7 mouse cellular contexts compared by ENCODE assay signal in genomic region chr12:16009822-16010620, GRCm38 (mm10).
A peak's percentile ranks its signal among the peaks of the same experiment; 100 is the strongest.
DNase-seq lines count a peak whose midpoint lies in the region; ATAC-seq and TF ChIP-seq lines count a peak whose summit lies in the region.

No protein-coding gene starts in this region.

- no peak for TF ChIP-seq CTCF in lung, embryonic 14.5 days (IDR thresholded peaks at IDR 0.05; ENCODE audit: low read depth)
- no peak for TF ChIP-seq CTCF in brain, embryonic 14.5 days (IDR thresholded peaks at IDR 0.05; ENCODE audit: borderline replicate concordance, extremely low read depth, insufficient read depth, insufficient read length)

- H3K9ac ChIP-seq in lung, embryonic 14.5 days, result no peak overlapping the region
- H3K9ac ChIP-seq in forebrain, embryonic 15.5 days (replicated peaks), result no peak overlapping the region

- no peak overlapping the region for H3K27ac ChIP-seq in lung, embryonic 14.5 days (ENCODE audit: low read depth)
- no peak overlapping the region for H3K27ac ChIP-seq in forebrain, embryonic 15.5 days (replicated peaks)

- no peak for TF ChIP-seq POLR2A in brain, embryonic 14.5 days (IDR thresholded peaks at IDR 0.05; ENCODE audit: borderline replicate concordance, extremely low read depth, insufficient read depth, insufficient read length, poor library complexity, severe bottlenecking)

- H3K4me2 ChIP-seq in lung, embryonic 14.5 days, result no peak overlapping the region
- no peak overlapping the region for H3K4me2 ChIP-seq in forebrain, embryonic 15.5 days (replicated peaks)

- H3K4me1 ChIP-seq in lung, embryonic 14.5 days (ENCODE audit: insufficient read depth), result no peaks in the 10 kb centered on the region
- peaks cover 12% of the 10 kb centered on the region for H3K4me1 ChIP-seq in forebrain, embryonic 15.5 days

- no peak for ATAC-seq in lung, embryonic 14.5 days (ENCODE audit: insufficient read depth)
- peak; percentile 23; the same call in 1 of the 2 replicates for ATAC-seq in forebrain, embryonic 15.5 days (replicated peaks)

- WGBS in lung, embryonic 14.5 days, result 61% methylated on average over 10 of the region's 10 CpGs
- WGBS in forebrain, embryonic 15.5 days, result 68% methylated on average over 10 of the region's 10 CpGs

- no peak overlapping the region for H3K4me3 ChIP-seq in lung, embryonic 14.5 days (ENCODE audit: low read depth, low read length)
- H3K4me3 ChIP-seq in forebrain, embryonic 15.5 days, result no peak overlapping the region

- H3K27me3 ChIP-seq in lung, embryonic 14.5 days (ENCODE audit: insufficient read depth, low read length), result no peaks in the 10 kb centered on the region
- no peaks in the 10 kb centered on the region for H3K27me3 ChIP-seq in forebrain, embryonic 15.5 days

- peak; percentile 29 for DNase-seq in lung, embryonic 14.5 days
- DNase-seq in lung, postnatal 25 days (ENCODE audit: low spot score), result no peak
- DNase-seq in brain, embryonic 14.5 days (ENCODE audit: low read depth), result peak; percentile 55
- peak; percentile 9 for DNase-seq in layer of hippocampus, adult 9-10 months (ENCODE audit: low spot score)
- DNase-seq in c-Kit-positive CD71-positive TER-119-positive erythroid progenitor cells, embryonic 14.5 days (ENCODE audit: low spot score), result no peak
- no peak for DNase-seq in thymus, postnatal 0 days (ENCODE audit: low spot score)

- no peaks in the 10 kb centered on the region for H3K36me3 ChIP-seq in lung, embryonic 14.5 days (ENCODE audit: insufficient read depth)
- H3K36me3 ChIP-seq in forebrain, embryonic 15.5 days, result no peaks in the 10 kb centered on the region

- no peaks in the 10 kb centered on the region for H3K9me3 ChIP-seq in lung, embryonic 14.5 days (ENCODE audit: low read depth, low read length)
- H3K9me3 ChIP-seq in forebrain, embryonic 15.5 days, result no peaks in the 10 kb centered on the region

Comparison
In these comparisons a context has a peak if more than half of its experiments do, and no peak if none do; other contexts are left out.
1. DNase-seq: peak in lung, embryonic 14.5 days (single experiment), brain, embryonic 14.5 days (single experiment) and layer of hippocampus, adult 9-10 months (single experiment); none in lung, postnatal 25 days (single experiment), c-Kit-positive CD71-positive TER-119-positive erythroid progenitor cells, embryonic 14.5 days (single experiment) and thymus, postnatal 0 days (single experiment).